Mouse (Mus musculus) limb, embryonic 10.5 days (tissue): ENCODE measurements around the gene Gatad1. TPM values are rescaled to one million over a fixed set of nuclear protein-coding genes. Genes with fewer than 3 reads are reported as not detected.
"Not testable (repeated sequence)": the region's sequence is repeated elsewhere in the genome, so short reads cannot be mapped to it uniquely, and the experiment has no call there.

Experiments
- DNase-seq: peaks from one replicate; pipeline ENCODE4 v3.0.0-alpha.2; 2017; ENCODE audit warnings: low spot score
- H3K27ac ChIP-seq: fragments of 300-500 bp; sonication (generic); 2 replicates; pipeline ENCODE4 v1.5.1; 2016; ENCODE audit warnings: mild to moderate bottlenecking
- H3K27me3 ChIP-seq: fragments of 300-500 bp; sonication (generic); 2 replicates; pipeline ENCODE4 v1.6.1; 2016; ENCODE audit warnings: low read depth, mild to moderate bottlenecking; ENCODE audit not compliant: poor library complexity, severe bottlenecking
- H3K36me3 ChIP-seq: fragments of 300-500 bp; sonication (generic); 2 replicates; pipeline ENCODE4 v1.6.1; 2016; ENCODE audit warnings: mild to moderate bottlenecking, moderate library complexity
- H3K4me1 ChIP-seq: fragments of 300-500 bp; sonication (generic); 2 replicates; pipeline ENCODE4 v1.6.1; 2016
- H3K4me3 ChIP-seq: fragments of 300-500 bp; sonication (generic); 2 replicates; pipeline ENCODE4 v1.5.1; 2016; ENCODE audit warnings: mild to moderate bottlenecking, moderate library complexity
- H3K9me3 ChIP-seq: fragments of 300-500 bp; sonication (generic); replicated peaks from 2 replicates; pipeline ENCODE4 v1.6.1; 2016; ENCODE audit warnings: mild to moderate bottlenecking
- WGBS: fragments of 180-500 bp; shearing (Covaris S2); methylation state at CpG from one replicate; pipeline ENCODE4 v1.1.7; 2016; 5-methylcytosine and 5-hydroxymethylcytosine counted together
- polyA plus RNA-seq: library from polyadenylated mRNA; unstranded; fragments of >200 nt; fragmentation: Nextera tagmentation; extraction: Ambion mirVana; gene quantifications from 2 replicates; pipeline ENCODE4 v1.2.1, GENCODE M21; 2016

Gene Gatad1
- polyA plus RNA-seq, 1 experiment from 2014 or later = 68.7 TPM

DNA sequence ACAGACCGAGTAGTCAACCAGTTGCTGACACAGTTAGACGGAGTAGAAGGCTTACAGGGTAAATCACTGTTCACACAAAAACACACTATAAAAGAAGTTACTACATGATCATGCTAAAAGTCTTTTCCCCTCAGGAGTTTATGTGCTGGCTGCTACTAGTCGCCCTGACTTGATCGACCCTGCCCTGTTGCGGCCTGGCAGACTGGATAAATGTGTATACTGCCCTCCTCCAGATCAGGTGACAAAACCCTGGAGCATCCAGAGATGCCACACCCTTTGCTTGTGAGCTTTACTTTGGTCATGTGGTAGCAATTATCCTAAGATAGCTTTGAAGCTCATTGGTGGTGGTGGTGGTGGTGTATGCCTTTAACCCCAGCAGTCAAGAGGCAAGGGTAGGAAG, 26.9 kb downstream of the Gatad1 start:
- Histone ChIP-seq H3K9me3 (no peaks in the 10 kb centered on the region), H3K4me3 (no peak overlapping the region), H3K4me1 (peaks cover 5% of the 10 kb centered on the region), H3K27ac (no peak overlapping the region), H3K27me3 (no peaks in the 10 kb centered on the region), H3K36me3 (peaks cover 40% of the 10 kb centered on the region)
- 94% methylated on average over 5 of the region's 5 CpGs for WGBS
- no peak for DNase-seq

DNA sequence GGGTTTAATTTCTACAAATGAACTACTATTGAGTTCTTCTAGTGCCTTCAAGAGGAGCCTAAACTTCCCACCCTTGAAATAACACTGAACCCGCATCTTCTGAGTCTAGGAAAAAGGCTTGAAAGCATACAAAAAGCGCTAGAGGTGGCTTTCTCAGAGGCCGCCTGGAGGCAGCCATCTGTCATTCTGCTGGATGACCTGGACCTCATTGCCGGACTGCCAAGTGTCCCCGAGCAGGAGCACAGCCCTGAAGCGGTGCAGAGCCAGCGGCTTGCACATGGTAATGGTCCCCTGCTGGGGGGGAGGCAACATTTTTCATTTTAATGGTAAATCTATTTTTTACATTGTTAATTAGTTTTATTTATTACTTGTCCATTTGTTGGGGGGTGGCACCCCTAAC, 36.5 kb downstream of the Gatad1 start:
- peaks cover 51% of the 10 kb centered on the region for H3K36me3 ChIP-seq
- WGBS = 89% methylated on average over 7 of the region's 7 CpGs
- H3K27ac ChIP-seq = no peak overlapping the region
- no peak for DNase-seq
- H3K4me3 ChIP-seq = no peak overlapping the region
- no peaks in the 10 kb centered on the region for H3K27me3 ChIP-seq
- no peaks in the 10 kb centered on the region for H3K9me3 ChIP-seq
- H3K4me1 ChIP-seq = no peaks in the 10 kb centered on the region

GRCm38 (mm10) chr5:3611835-3612234, 45.1 kb downstream of the Gatad1 start:
- DNase-seq, H3K27ac ChIP-seq, H3K4me3 ChIP-seq, H3K9me3 ChIP-seq, H3K4me1 ChIP-seq, H3K27me3 ChIP-seq: not testable (repeated sequence)
- 94% methylated on average over 2 of the region's 2 CpGs for WGBS
- peaks cover 50% of the 10 kb centered on the region for H3K36me3 ChIP-seq

DNA sequence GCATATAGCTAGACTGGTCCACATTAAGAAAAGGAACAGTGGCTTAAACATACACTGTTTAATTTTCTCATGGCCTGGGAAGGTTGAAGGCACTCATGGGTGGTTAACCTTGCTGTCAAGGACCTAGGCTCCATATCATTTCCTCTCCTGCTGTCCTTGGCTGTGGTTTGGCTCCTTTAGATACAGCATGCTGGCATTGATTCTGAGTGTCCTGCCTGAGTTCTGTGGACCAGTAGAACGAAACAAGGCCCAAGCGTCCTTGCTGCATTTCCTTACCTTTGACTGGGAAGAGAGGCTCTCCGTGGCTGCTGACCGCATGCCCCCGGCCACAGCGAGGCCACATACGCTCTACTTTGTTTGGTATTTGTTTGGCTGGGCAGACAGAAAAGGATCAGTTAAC, 47.7 kb downstream of the Gatad1 start:
- Histone ChIP-seq H3K9me3 (no peaks in the 10 kb centered on the region), H3K27me3 (no peaks in the 10 kb centered on the region), H3K27ac (no peak overlapping the region), H3K36me3 (peaks cover 53% of the 10 kb centered on the region), H3K4me1 (no peaks in the 10 kb centered on the region), H3K4me3 (no peak overlapping the region)
- no peak for DNase-seq
- WGBS = 93% methylated on average over 7 of the region's 7 CpGs

DNA sequence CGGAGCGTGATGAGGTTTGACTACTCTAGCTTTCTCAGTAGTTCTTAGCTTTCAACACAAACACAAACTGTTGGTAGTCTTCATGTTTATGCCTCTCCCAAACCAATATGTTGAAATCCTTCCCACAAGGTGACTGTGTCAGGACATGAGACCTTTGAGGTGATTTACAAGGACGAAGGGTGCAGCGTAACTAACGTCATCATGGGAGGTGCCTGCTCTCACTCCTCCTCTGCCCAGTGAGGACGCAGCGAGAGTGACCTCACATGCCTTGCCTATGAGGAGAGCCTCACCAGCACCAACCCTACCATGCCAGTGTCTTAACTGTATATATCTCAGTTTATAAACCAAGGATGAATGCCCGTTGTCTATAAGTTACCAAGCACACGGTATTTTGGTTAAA, 49.9 kb downstream of the Gatad1 start:
- 96% methylated on average over 9 of the region's 9 CpGs for WGBS
- no peaks in the 10 kb centered on the region for H3K9me3 ChIP-seq
- no peak overlapping the region for H3K4me3 ChIP-seq
- H3K4me1 ChIP-seq = no peaks in the 10 kb centered on the region
- no peak overlapping the region for H3K27ac ChIP-seq
- H3K27me3 ChIP-seq = no peaks in the 10 kb centered on the region
- no peak for DNase-seq
- peaks cover 43% of the 10 kb centered on the region for H3K36me3 ChIP-seq

DNA sequence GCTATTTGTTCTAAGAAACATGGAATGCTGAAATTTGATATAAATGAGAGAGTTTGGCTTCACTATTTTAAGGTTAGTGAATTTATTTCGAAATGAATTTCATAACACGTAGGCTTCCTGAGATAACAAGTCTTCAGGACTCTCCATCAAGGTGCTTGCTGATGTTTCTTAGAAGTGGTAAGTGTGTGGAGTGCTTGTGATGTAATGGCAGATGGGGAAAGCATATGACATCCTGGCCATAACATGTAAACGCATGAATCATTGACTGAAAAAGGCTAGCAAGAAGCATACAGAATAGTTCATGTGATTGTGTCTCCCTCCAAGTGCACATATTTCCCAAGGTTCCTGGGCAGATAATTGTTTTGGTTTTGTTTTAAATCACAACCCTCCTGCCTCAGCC, 56.2 kb downstream of the Gatad1 start:
- Histone ChIP-seq H3K4me1 (peaks cover 6% of the 10 kb centered on the region; the same call in 1 of the 2 replicates), H3K36me3 (peaks cover 12% of the 10 kb centered on the region), H3K27ac (no peak overlapping the region), H3K9me3 (no peaks in the 10 kb centered on the region), H3K4me3 (no peak overlapping the region), H3K27me3 (no peaks in the 10 kb centered on the region)
- DNase-seq = no peak
- 94% methylated on average over 3 of the region's 3 CpGs for WGBS

DNA sequence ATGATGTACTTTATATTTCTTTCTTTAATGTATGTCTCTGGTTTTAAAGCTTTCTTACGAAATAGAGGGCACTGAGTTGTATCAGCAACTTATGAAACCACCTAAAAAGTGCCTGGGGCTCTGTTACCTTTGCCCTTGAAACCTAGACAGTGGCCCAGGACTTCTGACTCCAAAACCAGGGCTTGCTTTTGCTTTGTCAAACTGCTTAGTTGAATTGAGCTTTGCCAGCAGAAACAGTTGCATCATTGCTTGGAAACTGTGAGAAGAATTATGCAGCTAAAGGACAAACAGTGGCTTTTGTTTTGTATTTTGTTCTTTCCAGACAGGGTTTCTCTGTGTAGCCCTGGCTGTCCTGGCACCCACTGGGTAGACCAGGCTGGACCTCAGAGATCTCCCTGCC, 56.7 kb downstream of the Gatad1 start:
- Histone ChIP-seq H3K27me3 (no peaks in the 10 kb centered on the region), H3K27ac (no peak overlapping the region), H3K4me1 (peaks cover 8% of the 10 kb centered on the region), H3K9me3 (no peaks in the 10 kb centered on the region), H3K36me3 (peaks cover 7% of the 10 kb centered on the region), H3K4me3 (no peak overlapping the region)
- 81% methylated on average over 1 of the region's 1 CpGs for WGBS
- DNase-seq = no peak

DNA sequence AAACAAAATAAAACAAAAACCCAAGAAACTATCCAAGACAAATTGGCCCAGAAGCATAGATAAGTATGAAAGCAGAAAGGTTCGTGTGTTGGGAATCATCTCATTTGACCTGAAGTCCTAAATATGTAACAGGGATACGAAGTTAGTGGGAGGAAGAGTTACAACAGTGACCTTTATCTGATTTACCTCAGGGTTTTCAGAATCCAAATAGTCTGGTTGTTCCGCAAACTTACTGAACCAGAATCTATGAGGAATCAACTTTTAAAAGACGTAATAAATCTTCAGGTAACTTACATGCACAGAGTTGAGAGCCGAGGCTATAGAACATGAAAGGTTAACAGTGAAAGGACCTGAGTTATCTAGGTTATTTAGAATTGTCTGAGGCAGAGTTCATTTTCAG, 58.2 kb downstream of the Gatad1 start:
- H3K36me3 ChIP-seq = peaks cover 5% of the 10 kb centered on the region; the same call in 1 of the 2 replicates
- DNase-seq = no peak
- 90% methylated on average over 5 of the region's 5 CpGs for WGBS
- peaks cover 15% of the 10 kb centered on the region for H3K4me1 ChIP-seq
- H3K9me3 ChIP-seq = no peaks in the 10 kb centered on the region
- no peak overlapping the region for H3K4me3 ChIP-seq
- H3K27me3 ChIP-seq = no peaks in the 10 kb centered on the region
- no peak overlapping the region for H3K27ac ChIP-seq

GRCm38 (mm10) chr5:3597171-3597570, 59.8 kb downstream of the Gatad1 start:
- Histone ChIP-seq H3K27ac (no peak overlapping the region), H3K4me3 (peak overlapping the region; percentile 84)

GRCm38 (mm10) chr5:3596399-3596766, 60.6 kb downstream of the Gatad1 start, which contains the start of gene Rbm48:
TSS of gene Rbm48 (minus strand) at chr5:3596585.
- peak within 1 kb of the TSS; percentile 87 for H3K27ac ChIP-seq
- H3K9me3 ChIP-seq = no peaks in the 10 kb centered on the region
- under 1% methylated on average over 31 of the region's 31 CpGs for WGBS
- no peaks in the 10 kb centered on the region for H3K27me3 ChIP-seq
- DNase-seq = peak; percentile 85
- peaks cover 15% of the 10 kb centered on the region for H3K36me3 ChIP-seq
- H3K4me3 ChIP-seq = peak within 1 kb of the TSS; percentile 84
- peaks cover 15% of the 10 kb centered on the region for H3K4me1 ChIP-seq

More at GRCm38 (mm10) chr5:3597171-3597570, 59.8 kb downstream of the Gatad1 start:
- H3K27me3 ChIP-seq = no peaks in the 10 kb centered on the region
- H3K4me1 ChIP-seq = peaks cover 15% of the 10 kb centered on the region
- peaks cover 7% of the 10 kb centered on the region for H3K36me3 ChIP-seq
- no peaks in the 10 kb centered on the region for H3K9me3 ChIP-seq
- no peak for DNase-seq

GRCm38 (mm10) chr5:3595693-3596398, 61.1 kb downstream of the Gatad1 start, which contains the start of gene Pex1:
TSS of gene Pex1 (plus strand) at chr5:3596066.
- no peaks in the 10 kb centered on the region for H3K9me3 ChIP-seq
- peaks cover 15% of the 10 kb centered on the region for H3K4me1 ChIP-seq
- peak within 1 kb of the TSS; percentile 87 for H3K27ac ChIP-seq
- WGBS = under 1% methylated on average over 50 of the region's 50 CpGs
- peak within 1 kb of the TSS; percentile 84 for H3K4me3 ChIP-seq
- DNase-seq = peak; percentile 95
- H3K36me3 ChIP-seq = peaks cover 20% of the 10 kb centered on the region
- no peaks in the 10 kb centered on the region for H3K27me3 ChIP-seq
